Mouse (Mus musculus) testis, adult 2 months (tissue): ENCODE data around the gene Atf6.

Source experiments
- CTCF ChIP-seq: fragments of 200-500 bp; IDR thresholded peaks from 2 replicates; pipeline ENCODE4 v1.5.1; 2012; ENCODE audit warnings: low read depth, mild to moderate bottlenecking, inconsistent platforms, low read length, moderate library complexity; ENCODE audit not compliant: control insufficient read depth, insufficient read depth, insufficient replicate concordance
- POLR2A ChIP-seq: fragments of 200-500 bp; IDR thresholded peaks from 2 replicates; pipeline ENCODE4 v1.6.1; 2012; ENCODE audit warnings: low read depth, mild to moderate bottlenecking, inconsistent platforms, low read length, moderate library complexity; ENCODE audit not compliant: control insufficient read depth

DNA sequence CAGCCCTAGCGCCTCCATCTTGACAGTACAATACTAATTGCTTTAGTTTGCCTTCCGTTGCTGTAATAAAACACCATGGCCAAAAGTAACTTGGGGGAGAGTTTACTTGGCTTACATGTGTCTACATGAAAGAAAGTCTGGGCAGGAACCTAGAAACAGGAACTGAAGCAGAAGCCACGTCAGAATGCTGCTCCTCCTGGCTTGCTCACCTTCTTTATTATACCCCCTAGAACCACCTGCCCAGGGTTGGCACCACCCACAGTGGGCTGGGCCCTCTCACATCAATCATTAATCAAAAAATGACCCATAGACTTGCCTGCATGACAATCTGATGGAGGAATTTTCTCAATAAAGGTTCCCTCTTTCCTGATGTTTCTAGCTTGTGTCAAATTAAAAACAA, 2.8 kb downstream of the Atf6 start:
- TF ChIP-seq CTCF: no peak
- no peak for TF ChIP-seq POLR2A
